Mouse (Mus musculus) inflammation-experienced regulatory T-cells, adult 16 weeks (primary cell): ENCODE results near the gene Tnnc2. TPM values are rescaled to one million over a fixed set of nuclear protein-coding genes. Genes with fewer than 3 reads are reported as not detected.

Experiments
- polyA plus RNA-seq: library from polyadenylated mRNA; unstranded; fragments of 100-300 nt; shearing (Covaris generic); gene quantifications from one replicate; pipeline ENCODE4 v1.2.1, GENCODE M21; 2017

The Tnnc2 gene
- not detected for polyA plus RNA-seq

GRCm38 (mm10) chr2:164779481-164780086 lies at the start of gene Tnnc2:
TSS of gene Tnnc2 (minus strand) at chr2:164779967.

DNA sequence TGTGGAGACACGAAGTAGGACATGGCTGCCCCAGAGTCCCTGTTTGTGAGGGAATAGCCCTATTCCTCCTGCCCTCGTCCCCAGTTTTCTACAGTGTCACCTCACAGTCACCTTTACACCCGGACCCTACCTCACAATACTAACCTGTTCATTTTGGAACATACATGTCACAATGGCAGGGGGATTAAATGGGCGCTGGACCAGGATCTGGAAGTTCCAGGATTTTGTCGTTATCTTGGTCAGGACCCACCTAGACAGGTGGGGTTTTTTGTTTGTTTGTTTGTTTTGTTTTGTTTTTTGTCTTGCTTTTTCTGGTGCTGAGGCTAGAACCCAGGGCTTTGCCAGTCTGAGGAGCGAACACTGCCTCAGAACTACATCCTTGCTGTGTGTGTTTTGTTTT lies 48.7 kb upstream of the Tnnc2 start, which contains the start of gene Spata25:
Gene Spata25, minus strand, starts transcription at position 101 of the 400 bp plus-strand sequence.

GRCm38 (mm10) chr2:164822636-164823165 lies 42.9 kb upstream of the Tnnc2 start, which contains the start of gene Zswim1:
TSS of gene Zswim1 (plus strand) at chr2:164822686.

GRCm38 (mm10) chr2:164804533-164805331 lies 25.0 kb upstream of the Tnnc2 start, which contains the start of the genes Acot8 and Zswim3:
TSS of gene Acot8 (minus strand) at chr2:164804882.
TSS of gene Zswim3 (plus strand) at chr2:164805098.

DNA sequence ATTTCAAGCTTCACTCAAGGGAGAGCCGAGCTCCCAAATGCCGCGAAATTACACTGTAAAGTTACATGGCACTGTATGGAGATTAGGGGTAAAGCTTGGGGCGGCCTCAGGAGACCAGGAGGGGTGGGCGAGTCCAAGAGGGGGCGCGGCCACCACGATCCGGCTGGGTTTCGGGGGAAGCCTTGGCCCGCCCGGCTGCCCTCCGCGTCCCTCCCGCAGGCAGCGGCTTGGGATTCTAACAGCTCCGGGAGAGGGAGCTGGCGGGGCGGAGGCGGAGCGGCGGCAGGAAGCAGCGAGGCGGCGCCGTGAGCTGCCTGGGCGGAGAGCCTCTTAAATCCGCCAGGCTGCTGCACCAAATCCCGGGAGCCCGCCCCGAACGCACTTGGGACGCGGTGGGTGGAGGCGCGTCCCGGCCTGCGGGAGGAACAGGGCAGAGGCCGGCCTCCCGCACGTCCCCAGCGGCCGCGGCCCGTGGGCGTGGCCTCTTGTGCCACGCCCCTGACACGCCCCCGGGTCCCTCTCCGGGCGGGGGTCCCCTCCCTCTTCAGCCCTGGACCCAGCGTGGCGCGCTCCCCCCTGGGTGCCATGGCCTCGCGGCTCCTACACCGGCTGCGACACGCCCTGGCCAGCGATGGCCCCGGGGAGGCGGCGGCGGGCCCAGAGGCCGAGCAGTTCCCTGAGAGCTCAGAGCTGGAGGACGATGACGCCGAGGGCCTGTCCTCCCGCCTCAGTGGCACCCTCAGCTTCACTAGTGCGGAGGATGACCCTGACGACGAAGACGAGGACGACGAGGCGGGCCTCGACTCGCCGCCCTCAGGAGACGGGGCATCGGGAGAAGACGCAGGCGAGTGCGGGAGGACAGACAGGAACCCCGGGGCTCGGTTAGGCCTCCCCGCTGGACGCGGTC lies 6.0 kb upstream of the Tnnc2 start, which contains the start of gene Snx21:
Gene Snx21, plus strand, starts transcription at position 343 of the 907 bp plus-strand sequence.

GRCm38 (mm10) chr2:164769258-164770037 lies 10.3 kb downstream of the Tnnc2 start, which contains the start of gene Ube2c:
TSS of gene Ube2c (plus strand) at chr2:164769898.

GRCm38 (mm10) chr2:164745843-164746479 lies 33.8 kb downstream of the Tnnc2 start, which contains the start of the genes Wfdc3 and Dnttip1:
TSS of gene Wfdc3 (minus strand) at chr2:164745931.
TSS of gene Dnttip1 (plus strand) at chr2:164745983.

Other genes with a start within 250 kb of the Tnnc2 start
- 3.1 TPM for gene Wfdc2, start 217.6 kb downstream of the Tnnc2 start, polyA plus RNA-seq
- not detected for gene Spint3, start 206.5 kb downstream of the Tnnc2 start, polyA plus RNA-seq
- gene Wfdc6a, start 194.5 kb downstream of the Tnnc2 start, polyA plus RNA-seq = not detected
- gene Eppin, start 186.4 kb downstream of the Tnnc2 start, polyA plus RNA-seq = not detected
- gene Wfdc6b, start 166.4 kb downstream of the Tnnc2 start, polyA plus RNA-seq = not detected
- gene Wfdc8, start 166.3 kb downstream of the Tnnc2 start, polyA plus RNA-seq = not detected
- gene Wfdc16, start 141.2 kb downstream of the Tnnc2 start, polyA plus RNA-seq = not detected
- gene Wfdc10, start 123.9 kb downstream of the Tnnc2 start, polyA plus RNA-seq = not detected
- not detected for gene Wfdc9, start 123.4 kb downstream of the Tnnc2 start, polyA plus RNA-seq
- not detected for gene Wfdc11, start 105.9 kb downstream of the Tnnc2 start, polyA plus RNA-seq
- not detected for gene Wfdc13, start 94.9 kb downstream of the Tnnc2 start, polyA plus RNA-seq
- gene Spint4, start 81.5 kb downstream of the Tnnc2 start, polyA plus RNA-seq = not detected
- gene Spint5, start 64.7 kb downstream of the Tnnc2 start, polyA plus RNA-seq = not detected
- not detected for gene Wfdc3, start 34.0 kb downstream of the Tnnc2 start, polyA plus RNA-seq
- gene Dnttip1, start 34.0 kb downstream of the Tnnc2 start, polyA plus RNA-seq = 18.1 TPM
- 11.8 TPM for gene Ube2c, start 10.1 kb downstream of the Tnnc2 start, polyA plus RNA-seq
- gene Snx21, start 5.9 kb upstream of the Tnnc2 start, polyA plus RNA-seq = 7.6 TPM
- 39.6 TPM for gene Acot8, start 24.9 kb upstream of the Tnnc2 start, polyA plus RNA-seq
- 10.0 TPM for gene Zswim3, start 25.1 kb upstream of the Tnnc2 start, polyA plus RNA-seq
- gene Zswim1, start 42.7 kb upstream of the Tnnc2 start, polyA plus RNA-seq = 32.2 TPM
- not detected for gene Spata25, start 48.6 kb upstream of the Tnnc2 start, polyA plus RNA-seq
- 241 TPM for gene Ctsa, start 52.9 kb upstream of the Tnnc2 start, polyA plus RNA-seq
- 2.6 TPM for gene Neurl2, start 53.5 kb upstream of the Tnnc2 start, polyA plus RNA-seq
- gene Pltp, start 77.7 kb upstream of the Tnnc2 start, polyA plus RNA-seq = 1.0 TPM
- gene Pcif1, start 99.3 kb upstream of the Tnnc2 start, polyA plus RNA-seq = 142 TPM
- gene Zfp335, start 131.8 kb upstream of the Tnnc2 start, polyA plus RNA-seq = 53.5 TPM
- 11.9 TPM for gene Mmp9, start 160.8 kb upstream of the Tnnc2 start, polyA plus RNA-seq
- gene Slc12a5, start 180.8 kb upstream of the Tnnc2 start, polyA plus RNA-seq = 0.10 TPM